8 mouse cellular contexts compared by ENCODE assay signal in the genomic region with DNA sequence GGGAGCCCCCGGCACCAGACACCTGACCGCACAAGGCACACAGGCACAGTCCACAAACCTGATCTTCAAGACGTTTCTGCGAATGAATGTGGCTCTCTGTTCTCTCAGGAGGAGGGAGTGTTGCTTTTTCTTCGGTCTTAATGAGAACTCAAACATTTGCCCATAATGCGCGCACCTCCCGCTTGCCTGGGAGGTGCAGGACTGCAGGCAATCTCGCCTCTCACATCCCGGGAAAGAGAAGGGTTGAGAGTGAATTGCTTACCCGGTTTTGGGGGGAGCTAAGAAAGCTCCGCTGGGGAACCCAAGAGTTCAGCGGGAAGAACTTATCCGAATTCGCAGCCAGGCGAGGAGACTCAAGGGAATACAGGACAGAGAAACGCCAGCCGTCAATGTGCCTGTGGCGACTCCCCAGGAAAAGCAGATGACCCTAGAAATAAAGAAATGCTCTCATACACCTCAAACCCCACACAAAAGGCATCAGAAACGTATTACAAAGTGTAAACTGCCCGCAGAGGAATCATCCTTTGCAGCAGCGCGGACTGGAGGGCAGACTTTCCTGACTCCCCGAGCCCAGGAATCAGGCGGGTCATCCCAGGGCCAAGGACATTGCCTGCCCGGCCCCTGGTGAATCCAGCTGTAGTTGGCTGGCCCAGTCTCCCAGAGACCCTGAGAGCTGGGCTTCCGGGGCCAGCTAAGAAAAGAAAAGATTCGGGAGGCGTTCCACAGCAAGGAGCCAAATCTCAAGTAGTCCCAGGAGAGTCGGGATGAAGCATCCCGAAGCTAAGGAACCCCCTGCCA. TPM values are rescaled to one million over a fixed set of nuclear protein-coding genes. Genes with fewer than 3 reads are reported as not detected.
DNase-seq lines count a peak whose midpoint lies in the region; ATAC-seq and TF ChIP-seq lines count a peak whose summit lies in the region.
"Had no signal": no experiment of that assay in that cellular context is flagged by ENCODE, and none has a peak within 500 bp of the region (broad histone marks: within the 10 kb centered on the region; RNA-seq: fewer than 3 reads in every experiment).

No protein-coding gene starts in this region.

- intact Hi-C loops in left cerebral cortex, postnatal 14 days (cut with DNase I): no loop called here

- H3K4me3 ChIP-seq in lung, embryonic 14.5 days (ENCODE audit: low read depth, low read length): peak overlapping the region; percentile 45
- H3K4me3 ChIP-seq in forebrain, embryonic 12.5 days (replicated peaks): peak overlapping the region; percentile 50
- peak overlapping the region; percentile 53 for H3K4me3 ChIP-seq in limb, embryonic 13.5 days
- peak overlapping the region; percentile 48 for H3K4me3 ChIP-seq in stomach, embryonic 14.5 days (ENCODE audit: low read depth, low read length)

- H3K9me3 ChIP-seq in lung, embryonic 14.5 days (ENCODE audit: low read depth, low read length): no peaks in the 10 kb centered on the region
- H3K9me3 ChIP-seq in forebrain, embryonic 12.5 days: no peaks in the 10 kb centered on the region
- H3K9me3 ChIP-seq in limb, embryonic 13.5 days: no peaks in the 10 kb centered on the region
- no peaks in the 10 kb centered on the region for H3K9me3 ChIP-seq in stomach, embryonic 14.5 days (ENCODE audit: control insufficient read depth, low read depth, low read length)

- 2% methylated on average over 31 of the region's 31 CpGs for WGBS in lung, embryonic 14.5 days
- WGBS in forebrain, embryonic 12.5 days: 2% methylated on average over 31 of the region's 31 CpGs
- under 1% methylated on average over 31 of the region's 31 CpGs for WGBS in limb, embryonic 13.5 days
- WGBS in stomach, embryonic 14.5 days: 3% methylated on average over 31 of the region's 31 CpGs

- peak; percentile 9 for DNase-seq in lung, embryonic 14.5 days
- DNase-seq in lung, adult 18-20 months: no peak
- no peak for DNase-seq in urinary bladder, postnatal 14 days (ENCODE audit: low spot score)
- no peak for DNase-seq in left cerebral cortex, postnatal 14 days (ENCODE audit: low spot score in 2 of 2)

- peak; percentile 60 for ATAC-seq in lung, embryonic 14.5 days (ENCODE audit: insufficient read depth)
- ATAC-seq in forebrain, embryonic 12.5 days (ENCODE audit: low FRiP score): peak; percentile 57; the same call in 1 of the 2 replicates
- ATAC-seq in limb, embryonic 13.5 days (ENCODE audit: low FRiP score, low read depth): 0 out of 2 replicates have a peak, but pooled peaks have one; percentile 21
- ATAC-seq in stomach, embryonic 14.5 days (ENCODE audit: insufficient number of reproducible peaks, insufficient read depth, low FRiP score, low read depth): peak; percentile 34; the same call in 1 of the 2 replicates

- no peaks in the 10 kb centered on the region for H3K36me3 ChIP-seq in lung, embryonic 14.5 days (ENCODE audit: insufficient read depth)
- H3K36me3 ChIP-seq in forebrain, embryonic 12.5 days (replicated peaks): no peaks in the 10 kb centered on the region
- no peaks in the 10 kb centered on the region for H3K36me3 ChIP-seq in limb, embryonic 13.5 days
- H3K36me3 ChIP-seq in stomach, embryonic 14.5 days (ENCODE audit: control insufficient read depth, insufficient read depth, low read length): no peaks in the 10 kb centered on the region

- H3K9ac ChIP-seq in lung, embryonic 14.5 days: peak overlapping the region; percentile 48
- peak overlapping the region; percentile 53 for H3K9ac ChIP-seq in forebrain, embryonic 12.5 days
- peak overlapping the region; percentile 56 for H3K9ac ChIP-seq in limb, embryonic 13.5 days
- H3K9ac ChIP-seq in stomach, embryonic 14.5 days (replicated peaks; ENCODE audit: low read depth, low read length): no peak overlapping the region; the same call in 1 of the 2 replicates

- H3K27ac ChIP-seq in lung, embryonic 14.5 days (ENCODE audit: low read depth): no peak overlapping the region
- H3K27ac ChIP-seq in forebrain, embryonic 12.5 days: no peak overlapping the region
- H3K27ac ChIP-seq in limb, embryonic 13.5 days: no peak overlapping the region
- no peak overlapping the region for H3K27ac ChIP-seq in stomach, embryonic 14.5 days (ENCODE audit: low read length)

- H3K27me3 ChIP-seq in lung, embryonic 14.5 days (ENCODE audit: insufficient read depth, low read length): peaks cover 19% of the 10 kb centered on the region
- peaks cover 40% of the 10 kb centered on the region for H3K27me3 ChIP-seq in forebrain, embryonic 12.5 days
- H3K27me3 ChIP-seq in limb, embryonic 13.5 days: peaks cover 59% of the 10 kb centered on the region
- peaks cover 5% of the 10 kb centered on the region; the same call in 1 of the 2 replicates for H3K27me3 ChIP-seq in stomach, embryonic 14.5 days (ENCODE audit: control insufficient read depth, insufficient read depth, low read length)

- TF ChIP-seq CTCF in lung, embryonic 14.5 days (IDR thresholded peaks at IDR 0.05; ENCODE audit: low read depth): no peak

- peak overlapping the region; percentile 89 for H3K4me2 ChIP-seq in lung, embryonic 14.5 days
- peak overlapping the region; percentile 83 for H3K4me2 ChIP-seq in forebrain, embryonic 12.5 days
- H3K4me2 ChIP-seq in limb, embryonic 13.5 days (replicated peaks): peak overlapping the region; percentile 93
- peak overlapping the region; percentile 84 for H3K4me2 ChIP-seq in stomach, embryonic 14.5 days (replicated peaks; ENCODE audit: low read depth, low read length)

- no peaks in the 10 kb centered on the region for H3K4me1 ChIP-seq in lung, embryonic 14.5 days (ENCODE audit: insufficient read depth)
- H3K4me1 ChIP-seq in forebrain, embryonic 12.5 days: peaks cover 12% of the 10 kb centered on the region
- H3K4me1 ChIP-seq in limb, embryonic 13.5 days: peaks cover 17% of the 10 kb centered on the region
- H3K4me1 ChIP-seq in stomach, embryonic 14.5 days (ENCODE audit: control insufficient read depth, insufficient read depth, low read length): peaks cover 8% of the 10 kb centered on the region; the same call in 1 of the 2 replicates

RNA-seq across cellular contexts. Expression of a gene that starts 0.6 kb away (rescaled TPM):
- polyA plus RNA-seq in lung, embryonic 14.5 days (2014; fragmentation: Nextera tagmentation; extraction: Ambion mirVana): 0.09 TPM in 1 of 2 replicates, not detected in the other
- 0.50 and 0.74 TPM in 2 replicates for polyA plus RNA-seq in forebrain, embryonic 12.5 days (2016; fragmentation: Nextera tagmentation; extraction: Ambion mirVana)
- 0.13 and 0.23 TPM in 2 replicates for polyA plus RNA-seq in limb, embryonic 13.5 days (2015; fragmentation: Nextera tagmentation; extraction: Ambion mirVana)
- polyA plus RNA-seq in stomach, embryonic 14.5 days (2014; fragmentation: Nextera tagmentation; extraction: Ambion mirVana): not detected in 2 replicates
- 10 to 100 TPM; 29.0 to 39.8 TPM for total RNA-seq in left cerebral cortex, postnatal 14 days (2021)
- polyA plus RNA-seq: gonadal fat pad, adult 2 months had no signal
